Mouse (Mus musculus) ES-E14 (cell line): Measurements from ENCODE around the gene Psmc3ip.

Source experiments
- CHD2 ChIP-seq: IDR thresholded peaks from 2 replicates; pipeline ENCODE4 v1.6.1; 2014; ENCODE audit warnings: mild to moderate bottlenecking, low read depth, low read length, inconsistent platforms
- HCFC1 ChIP-seq: IDR thresholded peaks from 2 replicates; pipeline ENCODE4 v1.6.1; 2012; ENCODE audit warnings: low read length, inconsistent platforms, borderline replicate concordance; ENCODE audit not compliant: insufficient read depth
- ZC3H11A ChIP-seq: IDR thresholded peaks from 2 replicates; pipeline ENCODE4 v1.6.1; 2012; ENCODE audit warnings: low read depth, mild to moderate bottlenecking, inconsistent platforms, low read length, borderline replicate concordance

DNA sequence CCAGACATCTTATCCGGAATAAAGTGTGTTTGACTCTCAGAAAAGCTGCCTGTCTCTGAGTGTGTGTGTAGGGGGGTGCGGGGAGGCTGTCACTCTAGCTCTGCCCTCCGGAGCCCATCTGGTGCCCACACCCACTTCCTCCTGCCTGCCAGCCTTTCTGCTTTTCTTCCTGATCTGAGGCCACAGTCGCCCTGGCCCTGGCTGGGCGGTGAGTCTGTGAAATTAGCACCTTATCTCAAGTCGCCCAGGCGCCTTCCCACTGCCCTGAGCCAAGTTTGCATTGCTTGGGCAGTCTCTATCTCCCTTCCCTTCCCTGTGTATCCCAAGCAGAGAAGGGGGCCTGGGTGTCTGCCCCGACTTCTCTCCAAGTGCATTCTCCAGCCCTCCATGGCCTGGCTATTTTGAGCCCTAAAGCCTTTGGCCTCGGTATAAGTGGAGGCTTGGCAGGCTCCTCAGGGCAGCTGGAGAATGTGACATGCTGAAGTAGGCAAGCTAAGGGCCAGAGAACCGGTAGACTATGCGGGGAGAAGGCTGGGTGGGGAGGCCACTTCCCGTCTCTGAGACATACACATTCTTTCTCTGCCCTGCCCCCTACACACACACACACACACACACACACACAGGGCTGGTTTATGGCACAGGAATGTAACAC, 31.4 kb downstream of the Psmc3ip start:
- TF ChIP-seq ZC3H11A (no peak), HCFC1 (no peak), CHD2 (no peak)
